Mouse (Mus musculus) neural tube, embryonic 11.5 days (tissue): Measurements from ENCODE around the gene Chrnb4. TPM values are rescaled to one million over a fixed set of nuclear protein-coding genes. Genes with fewer than 3 reads are reported as not detected.

Source experiments
- polyA plus RNA-seq: library from polyadenylated mRNA; unstranded; fragments of >200 nt; fragmentation: Nextera tagmentation; extraction: Ambion mirVana; gene quantifications from 2 replicates; pipeline ENCODE4 v1.2.1, GENCODE M21; 2014

The Chrnb4 gene
- polyA plus RNA-seq, 1 experiment from 2014 or later, result 6.2 TPM

Other genes with a start within 250 kb of the Chrnb4 start
- 69.3 and 69.9 TPM in 2 replicates for gene Ireb2, start 185.0 kb downstream of the Chrnb4 start, polyA plus RNA-seq
- gene Hykk, start 131.5 kb downstream of the Chrnb4 start, polyA plus RNA-seq, result 4.8 and 5.1 TPM in 2 replicates
- 315 and 316 TPM in 2 replicates for gene Psma4, start 98.0 kb downstream of the Chrnb4 start, polyA plus RNA-seq
- gene AY074887, start 97.8 kb downstream of the Chrnb4 start, polyA plus RNA-seq, result 0.74 and 0.77 TPM in 2 replicates
- 4.8 and 5.2 TPM in 2 replicates for gene Chrna5, start 67.9 kb downstream of the Chrnb4 start, polyA plus RNA-seq
- 35.0 and 37.5 TPM in 2 replicates for gene Chrna3, start 22.2 kb downstream of the Chrnb4 start, polyA plus RNA-seq
- gene Ube2q2, start 100.1 kb upstream of the Chrnb4 start, polyA plus RNA-seq, result 51.6 and 55.9 TPM in 2 replicates
- 78.0 and 82.5 TPM in 2 replicates for gene Fbxo22, start 160.1 kb upstream of the Chrnb4 start, polyA plus RNA-seq